Mouse (Mus musculus): Measurements from ENCODE around the gene Tbc1d10b.

Tbc1d10b gene

DNA sequence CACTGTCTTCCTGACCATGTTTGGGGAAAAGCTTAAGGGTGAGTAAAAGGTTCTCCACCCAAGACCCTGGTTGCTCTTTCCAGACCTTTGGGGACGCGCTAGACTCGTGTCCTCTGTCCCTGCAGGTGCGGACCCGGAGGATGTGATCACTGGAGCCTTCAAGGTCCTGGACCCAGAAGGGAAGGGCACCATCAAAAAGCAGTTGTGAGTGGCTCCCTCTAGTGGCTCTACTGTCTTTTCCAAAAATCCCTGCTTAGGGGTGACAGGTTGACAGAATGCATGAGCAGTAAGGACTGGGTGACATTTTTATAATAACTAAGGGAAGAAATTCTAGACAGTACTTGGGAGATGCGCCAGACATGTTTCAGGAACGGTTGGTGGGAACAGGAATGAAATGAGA lies 5.2 kb upstream of the Tbc1d10b start:
- H3K36me3 ChIP-seq (ENCODE audit: insufficient read depth, low read length), result peaks cover 37% of the 10 kb centered on the region
- H3K4me3 ChIP-seq (replicated peaks; ENCODE audit: low read length), result peak overlapping the region; percentile 79
- no peaks in the 10 kb centered on the region for H3K9me3 ChIP-seq (ENCODE audit: low read length)
- H3K27me3 ChIP-seq (ENCODE audit: insufficient read depth, low read length), result no peaks in the 10 kb centered on the region
- H3K4me1 ChIP-seq (replicated peaks; ENCODE audit: low read depth, low read length), result peaks cover 91% of the 10 kb centered on the region
- TF ChIP-seq POU5F1 (IDR thresholded peaks at IDR 0.05; ENCODE audit: borderline replicate concordance, low read length) (no peak), CTCF (conservative IDR thresholded peaks at IDR 0.05; ENCODE audit: low read length) (peak; percentile 77)

DNA sequence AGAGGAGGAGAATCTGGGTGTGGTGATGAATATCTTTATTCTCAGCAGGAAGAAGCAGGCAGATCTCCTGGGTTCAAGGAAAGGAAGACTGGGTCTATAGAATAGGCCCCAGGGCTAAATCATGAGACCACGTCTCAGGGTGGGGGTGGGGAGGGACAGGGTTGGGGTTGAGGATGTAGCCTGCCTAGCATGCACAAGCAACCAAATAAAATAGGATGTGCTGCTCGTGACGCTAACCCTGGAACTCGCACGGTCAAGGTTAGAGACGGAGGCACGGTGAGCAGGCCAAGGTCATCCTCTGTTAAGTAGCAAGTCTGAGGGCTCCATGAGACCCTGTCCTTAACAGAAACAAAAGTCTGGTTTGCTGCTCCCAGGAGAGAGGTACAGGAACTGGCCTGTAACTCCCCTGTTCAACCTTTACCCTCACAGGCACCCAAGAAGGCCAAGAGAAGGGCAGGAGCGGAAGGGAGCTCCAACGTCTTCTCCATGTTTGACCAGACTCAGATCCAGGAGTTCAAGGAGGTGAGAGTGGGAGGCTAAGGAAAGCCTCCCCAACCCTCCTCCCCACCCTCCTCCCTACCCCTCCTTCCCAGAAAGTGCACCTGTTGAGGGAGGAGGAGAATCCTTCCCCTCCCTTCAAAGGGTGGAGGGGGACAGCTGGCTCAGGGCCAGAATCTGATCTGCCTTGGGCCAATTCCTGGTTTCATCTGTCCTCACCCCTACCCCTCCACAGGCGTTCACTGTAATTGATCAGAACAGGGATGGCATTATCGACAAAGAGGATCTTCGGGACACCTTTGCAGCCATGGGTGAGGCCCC lies 4.4 kb upstream of the Tbc1d10b start:
- H3K4me3 ChIP-seq (replicated peaks; ENCODE audit: low read length), result peak overlapping the region; percentile 79
- peaks cover 83% of the 10 kb centered on the region for H3K4me1 ChIP-seq (replicated peaks; ENCODE audit: low read depth, low read length)
- no peaks in the 10 kb centered on the region for H3K9me3 ChIP-seq (ENCODE audit: low read length)
- no peaks in the 10 kb centered on the region for H3K27me3 ChIP-seq (ENCODE audit: insufficient read depth, low read length)
- peaks cover 37% of the 10 kb centered on the region for H3K36me3 ChIP-seq (ENCODE audit: insufficient read depth, low read length)
- TF ChIP-seq NANOG (IDR thresholded peaks at IDR 0.05; ENCODE audit: borderline replicate concordance, low read length), result peak; percentile 50; the same call in 1 of the 2 replicates
- TF ChIP-seq POU5F1 (IDR thresholded peaks at IDR 0.05; ENCODE audit: borderline replicate concordance, low read length), result no peak

DNA sequence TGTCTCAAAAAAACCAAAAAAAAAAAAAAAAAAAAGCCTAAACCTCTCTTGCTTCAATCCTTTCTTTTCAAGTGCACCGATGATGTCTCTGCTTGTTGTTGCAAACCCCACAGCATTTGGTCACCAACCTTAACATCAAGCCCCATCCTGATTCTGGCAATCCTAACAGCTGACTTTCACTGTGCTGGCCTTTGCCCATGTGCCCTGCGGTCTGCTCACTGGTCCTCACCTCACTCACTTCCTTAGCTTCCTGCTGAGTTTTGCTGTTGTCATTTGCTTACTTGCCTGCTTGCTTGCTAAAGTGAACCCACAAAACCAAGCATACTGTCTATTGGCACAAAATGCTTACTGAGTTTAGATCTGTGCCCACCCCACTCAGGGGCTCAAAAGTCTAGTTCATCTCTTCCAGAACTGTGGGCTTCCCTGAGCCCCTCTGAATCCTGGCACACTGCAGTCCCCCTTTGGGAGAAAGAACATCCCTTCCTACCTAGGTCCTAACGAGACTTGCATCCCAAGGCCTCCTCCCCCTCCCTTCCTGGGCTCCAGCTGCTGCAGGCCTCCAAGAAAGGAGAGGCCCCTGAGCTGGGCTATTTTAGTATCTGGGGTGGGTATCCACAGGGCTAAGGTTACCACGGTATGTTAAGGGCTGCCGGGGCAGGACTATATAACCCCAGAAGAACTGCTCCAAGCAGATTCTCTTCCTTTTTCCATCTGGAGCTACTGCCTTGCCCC lies 2.9 kb upstream of the Tbc1d10b start:
- TF ChIP-seq CTCF (conservative IDR thresholded peaks at IDR 0.05; ENCODE audit: low read length) (no peak), POU5F1 (IDR thresholded peaks at IDR 0.05; ENCODE audit: borderline replicate concordance, low read length) (no peak), NANOG (IDR thresholded peaks at IDR 0.05; ENCODE audit: borderline replicate concordance, low read length) (no peak)
- peak overlapping the region; percentile 79; the same call in 1 of the 2 replicates for H3K4me3 ChIP-seq (replicated peaks; ENCODE audit: low read length)
- H3K27me3 ChIP-seq (ENCODE audit: insufficient read depth, low read length), result no peaks in the 10 kb centered on the region
- no peaks in the 10 kb centered on the region for H3K9me3 ChIP-seq (ENCODE audit: low read length)
- H3K4me1 ChIP-seq (replicated peaks; ENCODE audit: low read depth, low read length), result peaks cover 81% of the 10 kb centered on the region
- peaks cover 33% of the 10 kb centered on the region for H3K36me3 ChIP-seq (ENCODE audit: insufficient read depth, low read length)

DNA sequence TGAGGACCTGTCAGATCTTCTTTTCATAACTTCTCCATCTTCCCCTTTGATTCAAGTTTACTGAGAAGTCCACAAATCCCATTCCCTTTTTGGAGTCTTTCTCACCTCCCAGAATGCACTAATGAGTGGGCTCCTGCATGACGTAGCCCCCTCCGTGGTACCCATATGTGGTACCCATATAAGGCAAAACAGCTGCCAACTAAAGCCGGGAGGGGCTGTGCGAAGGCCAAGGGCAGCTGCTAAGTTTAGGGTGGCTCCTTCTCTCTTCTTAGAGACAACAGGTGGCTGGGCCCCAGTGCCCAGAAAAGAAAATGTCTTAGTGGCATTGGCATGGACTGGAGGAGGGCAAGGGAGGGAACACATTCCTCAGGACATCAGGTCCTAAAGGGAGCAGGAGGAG lies 2.0 kb upstream of the Tbc1d10b start:
- peak overlapping the region; percentile 37; the same call in 1 of the 2 replicates for H3K4me3 ChIP-seq (replicated peaks; ENCODE audit: low read length)
- peaks cover 81% of the 10 kb centered on the region for H3K4me1 ChIP-seq (replicated peaks; ENCODE audit: low read depth, low read length)
- H3K9me3 ChIP-seq (ENCODE audit: low read length), result no peaks in the 10 kb centered on the region
- TF ChIP-seq NANOG (IDR thresholded peaks at IDR 0.05; ENCODE audit: borderline replicate concordance, low read length) (no peak), POU5F1 (IDR thresholded peaks at IDR 0.05; ENCODE audit: borderline replicate concordance, low read length) (no peak), CTCF (conservative IDR thresholded peaks at IDR 0.05; ENCODE audit: low read length) (no peak)
- H3K27me3 ChIP-seq (ENCODE audit: insufficient read depth, low read length), result no peaks in the 10 kb centered on the region
- peaks cover 33% of the 10 kb centered on the region for H3K36me3 ChIP-seq (ENCODE audit: insufficient read depth, low read length)

DNA sequence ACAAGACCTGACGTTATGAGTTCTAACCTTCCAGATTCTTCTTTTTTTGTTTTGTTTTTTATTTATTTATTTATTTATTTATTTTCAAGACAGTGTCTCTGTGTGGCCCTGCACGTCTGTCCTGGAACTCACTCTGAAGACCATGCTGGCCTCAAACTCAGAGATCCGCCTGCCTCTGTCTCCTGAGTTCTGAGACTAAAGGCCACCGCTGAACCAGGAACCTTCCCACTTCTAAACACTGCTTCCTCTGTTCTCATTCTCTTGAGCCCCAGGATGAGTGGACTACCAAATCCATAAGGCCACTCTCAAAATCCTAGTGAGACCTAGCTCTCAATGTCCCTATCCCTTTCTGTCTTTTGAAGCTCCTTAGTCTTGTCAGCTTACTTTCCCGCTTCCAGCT lies 1.6 kb upstream of the Tbc1d10b start:
- no peaks in the 10 kb centered on the region for H3K27me3 ChIP-seq (ENCODE audit: insufficient read depth, low read length)
- H3K36me3 ChIP-seq (ENCODE audit: insufficient read depth, low read length), result peaks cover 33% of the 10 kb centered on the region
- no peaks in the 10 kb centered on the region for H3K9me3 ChIP-seq (ENCODE audit: low read length)
- peaks cover 82% of the 10 kb centered on the region for H3K4me1 ChIP-seq (replicated peaks; ENCODE audit: low read depth, low read length)
- H3K4me3 ChIP-seq (replicated peaks; ENCODE audit: low read length), result peak overlapping the region; percentile 77
- TF ChIP-seq CTCF (conservative IDR thresholded peaks at IDR 0.05; ENCODE audit: low read length) (no peak), NANOG (IDR thresholded peaks at IDR 0.05; ENCODE audit: borderline replicate concordance, low read length) (no peak), POU5F1 (IDR thresholded peaks at IDR 0.05; ENCODE audit: borderline replicate concordance, low read length) (no peak)

DNA sequence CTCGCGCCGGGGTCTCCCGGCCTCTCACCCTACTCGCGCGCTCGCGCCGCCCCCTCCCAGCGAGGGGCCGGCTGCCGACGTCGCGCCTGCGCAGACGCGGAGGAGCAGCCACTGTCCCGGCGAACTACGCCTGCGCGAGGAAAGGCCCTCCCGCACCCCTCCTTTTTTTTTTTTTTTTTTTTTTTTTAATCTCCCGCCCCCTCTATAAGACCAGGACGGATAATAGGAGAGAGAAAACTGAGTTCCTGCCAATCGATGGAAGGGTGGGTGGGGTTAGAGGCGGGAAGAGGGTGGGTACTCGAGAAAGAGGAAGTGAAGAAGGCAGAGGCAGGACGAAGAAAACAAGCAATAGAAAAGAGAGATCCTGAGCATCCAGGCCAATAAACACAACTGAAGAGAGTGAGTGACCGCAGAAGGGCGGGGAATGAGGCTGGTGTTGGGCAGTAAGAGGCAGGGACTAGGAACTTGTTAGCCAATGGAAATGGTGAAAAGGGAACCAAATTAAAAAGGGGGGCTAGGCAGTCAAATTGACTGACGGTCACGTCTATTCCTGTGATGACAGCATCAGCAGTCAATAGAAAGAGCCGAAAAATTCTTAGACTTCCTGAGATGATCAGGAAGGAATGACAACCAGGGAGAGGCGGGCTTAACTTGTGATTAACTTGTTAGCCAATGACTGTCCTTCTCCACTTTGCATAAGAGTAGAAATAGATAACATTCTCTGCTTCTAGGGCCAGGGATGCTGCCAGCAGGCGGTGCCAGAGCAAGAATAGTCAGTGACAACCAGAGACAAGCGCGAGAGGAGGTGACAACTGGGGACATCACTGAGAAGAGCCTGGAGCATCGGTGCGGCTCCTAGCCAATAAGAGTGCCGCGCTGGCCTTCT lies 528 bp upstream of the Tbc1d10b start, which contains the start of gene Mylpf:
Gene Mylpf, plus strand, starts transcription at position 338 of the 886 bp plus-strand sequence.
- TF ChIP-seq POU5F1 (IDR thresholded peaks at IDR 0.05; ENCODE audit: borderline replicate concordance, low read length), result no peak
- peak; percentile 16; the same call in 1 of the 2 replicates for TF ChIP-seq CTCF (conservative IDR thresholded peaks at IDR 0.05; ENCODE audit: low read length)
- Histone ChIP-seq H3K27me3 (ENCODE audit: insufficient read depth, low read length) (no peaks in the 10 kb centered on the region), H3K4me1 (replicated peaks; ENCODE audit: low read depth, low read length) (peaks cover 82% of the 10 kb centered on the region), H3K36me3 (ENCODE audit: insufficient read depth, low read length) (peaks cover 32% of the 10 kb centered on the region), H3K4me3 (replicated peaks; ENCODE audit: low read length) (peak within 1 kb of the TSS; percentile 95), H3K9me3 (ENCODE audit: low read length) (no peaks in the 10 kb centered on the region)

DNA sequence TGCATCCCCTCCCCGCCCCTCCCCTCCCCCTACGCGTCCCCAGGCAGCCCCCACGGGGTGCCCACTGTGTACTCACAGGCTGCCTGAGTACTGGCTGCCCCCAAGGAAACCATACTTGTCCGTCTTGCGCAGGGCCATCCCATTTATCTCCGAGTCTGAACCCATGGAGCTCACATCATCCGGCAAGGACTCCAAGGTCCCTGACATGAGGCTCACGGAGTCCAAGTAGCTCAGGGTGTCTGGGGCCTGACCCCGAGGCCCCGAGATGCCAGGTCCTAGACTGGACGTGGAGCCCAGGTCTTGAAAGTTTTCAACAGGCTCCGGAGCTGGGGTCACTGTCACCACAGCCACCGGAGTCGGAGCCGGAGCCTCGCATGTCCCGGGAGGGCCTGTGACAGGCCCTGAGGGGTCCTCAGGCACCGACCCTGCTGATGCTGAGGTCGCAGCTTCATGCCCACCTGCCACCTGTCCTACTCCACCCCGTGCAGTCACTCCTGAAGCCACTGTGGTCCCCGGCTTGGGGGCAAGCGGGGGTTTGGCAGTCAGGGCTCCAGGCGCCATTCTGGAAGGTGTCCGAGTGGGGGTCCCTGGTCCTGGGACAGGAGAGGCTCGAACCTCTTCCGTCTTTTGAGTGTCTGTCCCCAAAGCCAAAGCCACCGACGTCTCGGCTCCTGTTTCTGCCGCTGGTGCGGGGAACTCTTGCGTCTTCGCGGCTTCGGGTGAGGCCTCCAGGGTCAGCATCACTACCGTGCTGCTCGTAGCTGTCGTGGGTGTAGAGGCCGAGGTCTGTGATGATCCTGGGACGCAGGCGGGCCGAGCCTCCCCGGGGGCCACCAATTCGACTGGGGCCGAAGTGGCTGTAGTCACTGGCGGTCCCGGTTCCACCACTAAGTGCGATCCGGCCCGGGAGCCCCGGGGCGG lies 634 bp downstream of the Tbc1d10b start:
- peaks cover 82% of the 10 kb centered on the region for H3K4me1 ChIP-seq (replicated peaks; ENCODE audit: low read depth, low read length)
- no peaks in the 10 kb centered on the region for H3K27me3 ChIP-seq (ENCODE audit: insufficient read depth, low read length)
- H3K36me3 ChIP-seq (ENCODE audit: insufficient read depth, low read length), result peaks cover 37% of the 10 kb centered on the region
- H3K4me3 ChIP-seq (replicated peaks; ENCODE audit: low read length), result peak overlapping the region; percentile 95
- no peaks in the 10 kb centered on the region for H3K9me3 ChIP-seq (ENCODE audit: low read length)
- TF ChIP-seq CTCF (conservative IDR thresholded peaks at IDR 0.05; ENCODE audit: low read length), result no peak
- TF ChIP-seq NANOG (IDR thresholded peaks at IDR 0.05; ENCODE audit: borderline replicate concordance, low read length), result no peak
- TF ChIP-seq POU5F1 (IDR thresholded peaks at IDR 0.05; ENCODE audit: borderline replicate concordance, low read length), result no peak
